Mouse (Mus musculus) liver, postnatal 0 days (tissue): ENCODE measurements at regions not wholly inside any gene's neighbourhood (a gene's known extent, or its start where the extent isn't known, plus 50 kb on each side); places are given as distances from the start of the nearest gene placed in this dataset.
"Not testable (repeated sequence)": the region's sequence is repeated elsewhere in the genome, so short reads cannot be mapped to it uniquely, and the experiment has no call there.

ENCODE experiments used
- ATAC-seq: fragments of 200-750 bp; cut with Nextera tagmentation; 2 replicates; pipeline ENCODE4 v1.8.0; 2017; ENCODE audit warnings: mild to moderate bottlenecking, moderate library complexity
- DNase-seq: peaks from one replicate; pipeline ENCODE4 v3.0.0-alpha.2; 2016
- H3K27ac ChIP-seq: fragments of 300-500 bp; sonication (generic); 2 replicates; pipeline ENCODE4 v1.5.1; 2014; ENCODE audit warnings: antibody characterized with exemption, moderate library complexity, mild to moderate bottlenecking, low read depth
- H3K27me3 ChIP-seq: fragments of 300-500 bp; sonication (generic); 2 replicates; pipeline ENCODE4 v1.6.1; 2014; ENCODE audit warnings: low read length, control low read depth, mixed read lengths; ENCODE audit not compliant: insufficient read depth
- H3K36me3 ChIP-seq: fragments of 300-500 bp; sonication (generic); replicated peaks from 2 replicates; pipeline ENCODE4 v1.6.1; 2014; ENCODE audit warnings: mild to moderate bottlenecking, control low read depth, low read length, moderate library complexity, mixed read lengths; ENCODE audit not compliant: insufficient read depth
- H3K4me1 ChIP-seq: fragments of 300-500 bp; sonication (generic); 2 replicates; pipeline ENCODE4 v1.6.1; 2014; ENCODE audit warnings: antibody characterized with exemption, mild to moderate bottlenecking, control low read depth; ENCODE audit not compliant: insufficient read depth
- H3K4me2 ChIP-seq: fragments of 300-500 bp; sonication (generic); 2 replicates; pipeline ENCODE4 v1.6.1; 2014; ENCODE audit warnings: low read depth, mild to moderate bottlenecking, low read length, moderate library complexity, mixed read lengths
- H3K4me3 ChIP-seq: fragments of 300-500 bp; sonication (generic); 2 replicates; pipeline ENCODE4 v1.5.1; 2014; ENCODE audit warnings: low read depth, low read length
- H3K9ac ChIP-seq: fragments of 300-500 bp; sonication (generic); replicated peaks from 2 replicates; pipeline ENCODE4 v1.6.1; 2014; ENCODE audit warnings: mild to moderate bottlenecking, moderate library complexity
- H3K9me3 ChIP-seq: fragments of 300-500 bp; sonication (generic); 2 replicates; pipeline ENCODE4 v1.6.1; 2016; ENCODE audit warnings: mild to moderate bottlenecking, control low read depth, low read length, mixed read lengths
- CTCF ChIP-seq: sonication (generic); IDR thresholded peaks from 2 replicates; pipeline ENCODE4 v1.5.1; 2016; ENCODE audit warnings: antibody characterized with exemption, low read depth
- EP300 ChIP-seq: IDR thresholded peaks from 2 replicates; pipeline ENCODE4 v1.6.1; 2016; ENCODE audit warnings: antibody characterized with exemption, low read depth, mild to moderate bottlenecking
- WGBS: fragments of 180-500 bp; shearing (Covaris S2); extraction: QIAGEN DNeasy Blood & Tissue Kit; methylation state at CpG from one replicate; pipeline ENCODE4 v1.1.7; 2014; ENCODE audit not compliant: insufficient replicate concordance; 5-methylcytosine and 5-hydroxymethylcytosine counted together

DNA sequence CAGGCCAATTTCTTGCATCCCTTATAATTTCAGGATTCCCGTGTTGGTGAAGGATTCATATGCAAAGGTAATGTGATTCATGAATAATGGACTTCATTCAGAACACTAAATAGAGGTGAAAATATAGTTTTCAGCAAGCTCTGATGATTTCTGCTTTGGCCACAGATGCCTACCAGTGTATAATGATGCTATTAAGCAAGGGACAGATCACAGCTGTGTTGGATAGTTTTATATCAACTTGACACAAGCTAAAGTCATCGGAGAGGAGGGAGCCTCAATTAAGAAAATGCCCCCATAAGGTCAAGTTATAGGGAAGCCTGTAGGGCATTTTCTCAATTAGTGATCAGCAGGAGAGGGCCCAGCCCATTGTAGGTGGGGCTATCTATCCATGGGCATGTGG lies 109.2 kb upstream of the Fam84a start:
- no peak for DNase-seq
- H3K9me3 ChIP-seq, result no peaks in the 10 kb centered on the region
- no peaks in the 10 kb centered on the region for H3K27me3 ChIP-seq
- no peaks in the 10 kb centered on the region for H3K36me3 ChIP-seq
- no peaks in the 10 kb centered on the region for H3K4me1 ChIP-seq
- ATAC-seq, result no peak
- no peak overlapping the region for H3K9ac ChIP-seq
- no peak overlapping the region for H3K27ac ChIP-seq
- no peak for TF ChIP-seq EP300
- TF ChIP-seq CTCF, result no peak
- H3K4me3 ChIP-seq, result no peak overlapping the region
- H3K4me2 ChIP-seq, result no peak overlapping the region
- WGBS, result 74% methylated on average over 2 of the region's 2 CpGs

DNA sequence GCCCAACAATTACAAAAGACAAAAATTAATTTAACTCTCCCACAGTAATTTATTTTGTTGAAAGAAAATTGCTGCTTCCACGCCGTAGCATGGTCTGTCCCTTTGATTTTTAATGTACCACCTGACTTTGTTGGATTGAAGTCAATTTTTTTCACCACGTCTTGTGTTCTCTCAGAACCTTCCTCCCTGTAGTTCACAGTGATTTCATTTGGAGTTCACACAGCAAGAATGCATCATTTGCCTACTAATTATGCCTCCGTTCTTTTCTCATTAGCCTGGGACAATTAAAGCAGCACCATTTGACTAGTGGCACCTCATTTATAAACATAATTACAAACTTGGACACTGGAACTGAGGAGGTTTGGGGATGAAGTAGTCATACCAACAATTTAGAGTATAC lies 108.4 kb upstream of the Fam84a start:
- no peak for DNase-seq
- no peaks in the 10 kb centered on the region for H3K36me3 ChIP-seq
- 78% methylated on average over 4 of the region's 4 CpGs for WGBS
- no peak for TF ChIP-seq EP300
- no peak overlapping the region for H3K4me2 ChIP-seq
- no peak for ATAC-seq
- H3K9me3 ChIP-seq, result no peaks in the 10 kb centered on the region
- no peak overlapping the region for H3K4me3 ChIP-seq
- H3K4me1 ChIP-seq, result no peaks in the 10 kb centered on the region
- no peak overlapping the region for H3K27ac ChIP-seq
- H3K27me3 ChIP-seq, result no peaks in the 10 kb centered on the region
- H3K9ac ChIP-seq, result no peak overlapping the region

DNA sequence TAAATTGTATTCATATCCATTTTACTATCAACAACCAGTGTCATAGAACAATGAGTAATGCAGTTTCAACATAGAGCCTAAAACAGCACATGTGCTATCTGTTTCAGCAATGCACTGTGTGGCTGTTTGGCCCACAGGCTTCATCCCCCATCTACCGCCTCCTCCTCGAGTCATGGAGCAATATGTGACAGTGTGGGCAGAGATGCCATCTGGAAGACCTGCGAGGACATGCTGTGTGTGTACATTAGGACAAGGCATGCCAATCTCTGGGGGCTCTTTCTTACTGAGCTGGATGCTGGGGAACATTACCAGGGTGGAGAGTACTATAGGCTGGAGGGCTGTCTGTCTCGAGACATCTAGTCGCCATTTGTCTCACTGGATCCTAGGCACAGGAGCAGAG lies 101.5 kb upstream of the Fam84a start:
- no peaks in the 10 kb centered on the region for H3K4me1 ChIP-seq
- ATAC-seq, result no peak
- H3K4me2 ChIP-seq, result no peak overlapping the region
- no peak overlapping the region for H3K9ac ChIP-seq
- H3K9me3 ChIP-seq, result no peaks in the 10 kb centered on the region
- H3K27me3 ChIP-seq, result no peaks in the 10 kb centered on the region
- H3K4me3 ChIP-seq, result no peak overlapping the region
- H3K27ac ChIP-seq, result no peak overlapping the region
- DNase-seq, result no peak
- no peaks in the 10 kb centered on the region for H3K36me3 ChIP-seq
- TF ChIP-seq CTCF (no peak), EP300 (no peak)
- 76% methylated on average over 5 of the region's 5 CpGs for WGBS

DNA sequence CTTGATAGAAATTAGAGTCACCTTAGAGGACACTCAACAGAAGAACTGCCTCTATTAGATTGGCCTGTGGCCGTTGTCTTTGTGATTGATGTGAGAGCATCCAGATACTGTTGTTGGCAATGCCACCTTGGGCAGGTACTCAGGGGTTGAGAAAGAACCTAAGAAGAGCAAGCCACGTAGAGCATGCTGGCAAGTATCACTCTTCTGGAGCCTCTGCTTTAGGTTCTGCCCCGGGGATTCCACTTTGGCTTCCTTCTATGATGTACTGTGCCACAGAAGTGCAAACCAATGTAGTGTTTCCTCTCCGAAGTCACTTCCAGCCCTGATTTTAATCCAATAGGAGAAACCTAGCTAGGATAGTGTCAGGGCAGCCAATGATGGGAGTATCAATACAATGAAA lies 98.3 kb upstream of the Fam84a start:
- H3K27ac ChIP-seq, result no peak overlapping the region
- no peaks in the 10 kb centered on the region for H3K27me3 ChIP-seq
- ATAC-seq (no peak), DNase-seq (no peak)
- H3K36me3 ChIP-seq, result no peaks in the 10 kb centered on the region
- H3K4me3 ChIP-seq, result no peak overlapping the region
- H3K4me1 ChIP-seq, result no peaks in the 10 kb centered on the region
- whole genome bisulfite sequencing, result 68% methylated on average over 4 of the region's 4 CpGs
- H3K9me3 ChIP-seq, result no peaks in the 10 kb centered on the region
- H3K9ac ChIP-seq, result no peak overlapping the region
- no peak overlapping the region for H3K4me2 ChIP-seq
- TF ChIP-seq CTCF (no peak), EP300 (no peak)

DNA sequence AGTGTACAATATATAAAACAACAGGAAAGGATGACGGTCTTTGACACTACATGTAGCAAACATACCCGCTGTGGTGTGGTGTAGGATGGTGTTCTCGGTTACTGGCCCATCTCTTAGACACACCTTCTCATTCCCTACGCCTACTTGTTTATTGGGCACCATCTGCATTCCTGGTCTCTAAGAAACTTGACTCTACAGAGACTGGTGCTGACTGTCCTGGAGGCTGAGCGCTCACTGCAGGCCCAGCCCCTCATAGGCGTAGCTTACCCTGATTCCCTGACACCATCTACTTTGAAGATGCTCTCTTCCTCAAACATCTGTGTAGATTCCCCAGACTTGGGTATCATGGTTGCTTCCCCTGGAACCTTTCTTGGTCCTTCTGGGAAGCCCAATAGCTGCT lies 90.9 kb upstream of the Fam84a start:
- DNase-seq, H3K9me3 ChIP-seq, H3K27ac ChIP-seq, H3K4me3 ChIP-seq, H3K36me3 ChIP-seq, H3K27me3 ChIP-seq, H3K4me2 ChIP-seq, H3K4me1 ChIP-seq, H3K9ac ChIP-seq, ATAC-seq: not testable (repeated sequence)
- WGBS, result 87% methylated on average over 4 of the region's 6 CpGs

DNA sequence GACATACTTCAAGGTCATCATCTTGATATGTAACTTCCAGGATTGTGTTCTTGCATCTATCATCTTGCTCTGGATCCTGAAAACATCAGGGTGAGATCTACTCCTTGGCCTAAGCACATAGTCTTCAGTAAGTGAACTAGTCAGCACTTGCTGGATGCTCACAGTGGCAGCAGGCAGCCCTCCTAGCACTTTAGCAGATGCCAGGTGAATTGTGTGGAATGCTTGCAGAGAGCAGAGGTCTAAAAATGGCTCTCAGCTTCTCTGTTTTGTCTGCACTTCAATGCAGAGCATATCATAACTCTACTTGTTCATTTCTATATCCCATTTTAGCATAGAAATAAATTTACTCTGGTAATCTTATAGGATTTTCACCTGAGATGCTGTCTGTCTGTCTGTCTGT lies 85.8 kb upstream of the Fam84a start:
- ATAC-seq, result no peak
- H3K4me3 ChIP-seq, result no peak overlapping the region
- H3K4me2 ChIP-seq, result no peak overlapping the region
- H3K36me3 ChIP-seq, result no peaks in the 10 kb centered on the region
- no peak for TF ChIP-seq EP300
- no peak for TF ChIP-seq CTCF
- no peaks in the 10 kb centered on the region for H3K27me3 ChIP-seq
- H3K4me1 ChIP-seq, result no peaks in the 10 kb centered on the region
- H3K9ac ChIP-seq, result no peak overlapping the region
- DNase-seq, result no peak
- H3K27ac ChIP-seq, result no peak overlapping the region
- H3K9me3 ChIP-seq, result no peaks in the 10 kb centered on the region

DNA sequence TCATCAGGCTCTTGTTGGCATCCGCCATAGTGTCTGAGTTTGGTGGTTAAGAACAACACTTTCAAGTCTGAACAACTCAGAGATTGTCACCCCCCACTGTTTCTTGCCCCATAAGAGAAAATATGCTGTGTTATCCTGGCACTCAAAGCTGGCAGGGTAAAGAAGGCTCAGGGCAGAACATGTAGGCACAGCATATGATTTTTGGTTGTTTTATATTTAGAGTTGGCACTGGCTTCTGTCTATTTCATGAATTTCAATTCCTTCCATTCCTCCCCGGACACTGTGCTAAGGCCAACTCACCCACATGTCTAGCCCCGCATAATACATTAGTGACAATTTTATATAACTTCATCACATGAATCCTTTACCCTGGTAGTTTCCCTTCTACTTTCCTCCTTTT lies 83.5 kb upstream of the Fam84a start:
- H3K27ac ChIP-seq, result no peak overlapping the region
- H3K36me3 ChIP-seq, result no peaks in the 10 kb centered on the region
- TF ChIP-seq CTCF (no peak), EP300 (no peak)
- H3K9ac ChIP-seq, result no peak overlapping the region
- DNase-seq (no peak), ATAC-seq (no peak)
- H3K4me3 ChIP-seq, result no peak overlapping the region
- 76% methylated on average over 3 of the region's 3 CpGs for WGBS
- no peaks in the 10 kb centered on the region for H3K27me3 ChIP-seq
- no peaks in the 10 kb centered on the region for H3K9me3 ChIP-seq
- no peaks in the 10 kb centered on the region for H3K4me1 ChIP-seq
- H3K4me2 ChIP-seq, result no peak overlapping the region
